Mouse (Mus musculus): ENCODE results near the gene Btbd9. TPM values are rescaled to one million over a fixed set of nuclear protein-coding genes. Genes with fewer than 3 reads are reported as not detected.

Gene Btbd9
- polyA plus RNA-seq, 1 experiment from 2014 or later, result 59.8 TPM

DNA sequence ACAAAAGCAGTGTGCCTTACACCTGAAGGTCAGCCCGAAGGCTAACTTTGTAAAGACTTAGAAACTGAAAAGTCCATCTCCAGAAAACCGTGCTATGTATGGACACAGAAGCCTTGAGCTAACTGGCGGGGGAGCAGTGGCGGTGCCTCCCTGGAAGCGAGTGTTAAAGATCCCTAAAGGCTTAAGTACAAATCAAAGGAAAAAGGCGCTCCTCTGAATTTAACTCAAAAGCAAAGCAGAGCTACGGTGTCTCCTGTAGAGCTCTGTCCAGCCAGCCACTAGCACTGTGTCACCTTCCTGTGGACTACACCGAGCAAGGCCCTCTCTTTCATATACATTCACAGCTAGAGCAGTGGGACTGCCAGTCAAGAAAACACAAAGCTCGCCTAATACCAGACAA, 98.1 kb downstream of the Btbd9 start:
- H3K4me3 ChIP-seq, result no peak overlapping the region
- H3K27me3 ChIP-seq (ENCODE audit: insufficient read depth, poor library complexity, severe bottlenecking), result no peaks in the 10 kb centered on the region
- H3K36me3 ChIP-seq, result no peaks in the 10 kb centered on the region

GRCm38 (mm10) chr17:30474561-30474960, 101.7 kb downstream of the Btbd9 start:
- WGBS, result 26% methylated on average over 2 of the region's 2 CpGs

More for the DNA sequence above, 98.1 kb downstream of the Btbd9 start:
- Histone ChIP-seq H3K4me1 (peaks cover 29% of the 10 kb centered on the region), H3K27ac (peak overlapping the region; percentile 22; the same call in 1 of the 2 replicates), H3K9me3 (no peaks in the 10 kb centered on the region)
- 74% methylated on average over 9 of the region's 9 CpGs for WGBS
- peak; percentile 58 for DNase-seq (ENCODE audit: low spot score)

GRCm38 (mm10) chr17:30472776-30473175, 103.5 kb downstream of the Btbd9 start:
- no peaks in the 10 kb centered on the region for H3K9me3 ChIP-seq
- peak; percentile 52 for DNase-seq (ENCODE audit: low spot score)
- H3K36me3 ChIP-seq, result no peaks in the 10 kb centered on the region
- no peak overlapping the region for H3K4me3 ChIP-seq
- H3K4me1 ChIP-seq, result peaks cover 66% of the 10 kb centered on the region
- WGBS, result 93% methylated on average over 10 of the region's 10 CpGs
- H3K27me3 ChIP-seq (ENCODE audit: insufficient read depth, poor library complexity, severe bottlenecking), result no peaks in the 10 kb centered on the region
- H3K27ac ChIP-seq, result no peak overlapping the region

More at GRCm38 (mm10) chr17:30474561-30474960, 101.7 kb downstream of the Btbd9 start:
- H3K9me3 ChIP-seq, result no peaks in the 10 kb centered on the region
- peak overlapping the region; percentile 70 for H3K27ac ChIP-seq
- peak; percentile 64 for DNase-seq (ENCODE audit: low spot score)
- H3K4me3 ChIP-seq, result no peak overlapping the region
- no peaks in the 10 kb centered on the region for H3K27me3 ChIP-seq (ENCODE audit: insufficient read depth, poor library complexity, severe bottlenecking)
- no peaks in the 10 kb centered on the region for H3K36me3 ChIP-seq
- H3K4me1 ChIP-seq, result peaks cover 54% of the 10 kb centered on the region

DNA sequence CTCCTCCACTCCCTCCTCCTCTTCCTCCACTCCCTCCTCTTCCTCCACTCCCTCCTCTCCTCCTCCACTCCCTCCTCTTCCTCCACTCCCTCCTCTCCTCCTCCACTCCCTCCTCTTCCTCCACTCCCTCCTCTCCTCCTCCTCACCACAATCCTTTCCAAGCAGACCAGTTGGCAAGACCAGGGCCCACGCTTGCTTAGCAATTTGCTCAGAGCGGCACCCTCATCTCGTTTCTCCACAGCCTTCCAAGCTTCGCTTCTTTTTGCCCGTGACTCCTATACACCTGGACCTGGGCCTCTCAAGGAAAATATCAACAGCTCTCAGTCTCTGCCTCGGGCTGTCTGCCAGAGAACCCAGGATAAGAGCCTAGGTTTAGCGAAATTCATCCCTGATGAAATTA, 104.8 kb downstream of the Btbd9 start:
- Histone ChIP-seq H3K9me3 (no peaks in the 10 kb centered on the region), H3K4me3 (no peak overlapping the region), H3K27me3 (ENCODE audit: insufficient read depth, poor library complexity, severe bottlenecking) (no peaks in the 10 kb centered on the region), H3K36me3 (no peaks in the 10 kb centered on the region), H3K4me1 (peaks cover 67% of the 10 kb centered on the region), H3K27ac (peak overlapping the region; percentile 24; the same call in 1 of the 2 replicates)
- DNase-seq (ENCODE audit: low spot score), result peak; percentile 42
- 65% methylated on average over 7 of the region's 7 CpGs for WGBS

DNA sequence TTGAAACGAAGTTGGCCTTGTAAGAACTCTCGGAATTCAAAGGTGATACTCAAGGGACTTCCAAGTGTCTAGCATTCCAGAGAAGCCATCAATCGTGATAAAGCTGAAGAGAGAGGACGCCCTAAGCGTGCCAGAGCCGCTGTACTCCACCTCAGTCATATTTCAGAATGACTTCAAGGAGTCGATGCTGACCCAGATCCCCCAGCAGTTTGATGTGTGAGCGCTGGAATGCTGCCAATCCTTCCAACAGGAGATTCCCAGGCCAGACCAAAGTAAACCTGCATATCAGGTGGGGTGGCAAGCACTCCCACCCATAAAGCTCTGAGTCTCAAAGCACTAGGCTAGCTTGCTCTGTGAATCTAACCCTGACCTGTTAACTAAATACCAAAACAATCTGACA, 105.5 kb downstream of the Btbd9 start:
- no peak overlapping the region for H3K4me3 ChIP-seq
- no peaks in the 10 kb centered on the region for H3K9me3 ChIP-seq
- no peaks in the 10 kb centered on the region for H3K27me3 ChIP-seq (ENCODE audit: insufficient read depth, poor library complexity, severe bottlenecking)
- 0 out of 2 replicates have a peak overlapping the region, but pooled peaks have one; percentile 24 for H3K27ac ChIP-seq
- no peaks in the 10 kb centered on the region for H3K36me3 ChIP-seq
- H3K4me1 ChIP-seq, result peaks cover 71% of the 10 kb centered on the region
- peak; percentile 72 for DNase-seq (ENCODE audit: low spot score)
- 30% methylated on average over 8 of the region's 8 CpGs for WGBS

GRCm38 (mm10) chr17:30470286-30470685, 106.0 kb downstream of the Btbd9 start:
- Histone ChIP-seq H3K4me1 (peaks cover 72% of the 10 kb centered on the region), H3K27me3 (ENCODE audit: insufficient read depth, poor library complexity, severe bottlenecking) (no peaks in the 10 kb centered on the region), H3K9me3 (no peaks in the 10 kb centered on the region), H3K4me3 (no peak overlapping the region), H3K27ac (no peak overlapping the region), H3K36me3 (no peaks in the 10 kb centered on the region)
- 64% methylated on average over 8 of the region's 8 CpGs for WGBS
- peak; percentile 53 for DNase-seq (ENCODE audit: low spot score)

DNA sequence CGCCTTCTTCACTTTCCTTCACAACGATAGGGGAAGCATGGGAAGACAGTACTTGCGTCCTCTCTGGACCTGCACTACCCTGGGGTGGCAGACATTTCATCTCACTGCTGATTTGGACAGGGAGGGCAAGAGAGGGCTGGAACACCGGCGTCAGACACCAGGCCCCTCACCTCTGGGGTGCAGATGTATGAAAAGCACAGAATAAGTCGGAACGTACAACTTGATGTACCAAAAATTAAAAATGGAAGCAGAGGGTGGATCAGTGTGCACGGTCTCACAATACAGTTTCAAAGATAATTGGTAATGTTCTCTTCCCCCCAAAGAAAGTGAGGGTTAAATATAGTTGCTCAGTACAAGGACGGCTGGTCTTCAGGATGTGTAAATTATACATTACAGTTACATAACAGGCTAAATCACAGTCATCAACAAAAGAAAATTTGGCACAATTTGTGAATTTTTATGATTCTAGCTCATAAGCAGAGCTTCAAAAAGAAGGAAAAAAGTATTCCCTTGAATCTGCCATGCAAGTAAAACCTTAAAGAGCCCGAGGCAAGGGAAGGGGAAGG, 106.7 kb downstream of the Btbd9 start:
- Histone ChIP-seq H3K4me1 (peaks cover 74% of the 10 kb centered on the region), H3K36me3 (no peaks in the 10 kb centered on the region), H3K27me3 (ENCODE audit: insufficient read depth, poor library complexity, severe bottlenecking) (no peaks in the 10 kb centered on the region), H3K9me3 (no peaks in the 10 kb centered on the region), H3K4me3 (no peak overlapping the region), H3K27ac (peak overlapping the region; percentile 43)
- WGBS, result 76% methylated on average over 10 of the region's 10 CpGs
- DNase-seq (ENCODE audit: low spot score), result no peak

GRCm38 (mm10) chr17:30468368-30468767, 107.9 kb downstream of the Btbd9 start:
- 19% methylated on average over 4 of the region's 4 CpGs for WGBS
- peaks cover 78% of the 10 kb centered on the region for H3K4me1 ChIP-seq

GRCm38 (mm10) chr17:30467566-30468213, 108.6 kb downstream of the Btbd9 start:
- Histone ChIP-seq H3K4me1 (peaks cover 85% of the 10 kb centered on the region), H3K4me3 (no peak overlapping the region), H3K27ac (peak overlapping the region; percentile 69), H3K36me3 (no peaks in the 10 kb centered on the region), H3K9me3 (no peaks in the 10 kb centered on the region), H3K27me3 (ENCODE audit: insufficient read depth, poor library complexity, severe bottlenecking) (no peaks in the 10 kb centered on the region)
- 42% methylated on average over 14 of the region's 14 CpGs for WGBS
- DNase-seq (ENCODE audit: low spot score), result peak; percentile 59

More at GRCm38 (mm10) chr17:30468368-30468767, 107.9 kb downstream of the Btbd9 start:
- no peaks in the 10 kb centered on the region for H3K27me3 ChIP-seq (ENCODE audit: insufficient read depth, poor library complexity, severe bottlenecking)
- no peak overlapping the region for H3K4me3 ChIP-seq
- H3K36me3 ChIP-seq, result no peaks in the 10 kb centered on the region
- H3K9me3 ChIP-seq, result no peaks in the 10 kb centered on the region
- DNase-seq (ENCODE audit: low spot score), result peak; percentile 76
- peak overlapping the region; percentile 43 for H3K27ac ChIP-seq

- H3K9me3 ChIP-seq, result no peaks in the 10 kb centered on the region
- no peak overlapping the region for H3K4me3 ChIP-seq
- peak; percentile 81 for DNase-seq (ENCODE audit: low spot score)
- H3K27me3 ChIP-seq (ENCODE audit: insufficient read depth, poor library complexity, severe bottlenecking), result no peaks in the 10 kb centered on the region
- WGBS, result 52% methylated on average over 6 of the region's 6 CpGs
- peaks cover 75% of the 10 kb centered on the region for H3K4me1 ChIP-seq
- H3K36me3 ChIP-seq, result no peaks in the 10 kb centered on the region
- H3K27ac ChIP-seq, result peak overlapping the region; percentile 71; the same call in 1 of the 2 replicates
Observed at GRCm38 (mm10) chr17:30465060-30465762, 111.1 kb downstream of the Btbd9 start.

DNA sequence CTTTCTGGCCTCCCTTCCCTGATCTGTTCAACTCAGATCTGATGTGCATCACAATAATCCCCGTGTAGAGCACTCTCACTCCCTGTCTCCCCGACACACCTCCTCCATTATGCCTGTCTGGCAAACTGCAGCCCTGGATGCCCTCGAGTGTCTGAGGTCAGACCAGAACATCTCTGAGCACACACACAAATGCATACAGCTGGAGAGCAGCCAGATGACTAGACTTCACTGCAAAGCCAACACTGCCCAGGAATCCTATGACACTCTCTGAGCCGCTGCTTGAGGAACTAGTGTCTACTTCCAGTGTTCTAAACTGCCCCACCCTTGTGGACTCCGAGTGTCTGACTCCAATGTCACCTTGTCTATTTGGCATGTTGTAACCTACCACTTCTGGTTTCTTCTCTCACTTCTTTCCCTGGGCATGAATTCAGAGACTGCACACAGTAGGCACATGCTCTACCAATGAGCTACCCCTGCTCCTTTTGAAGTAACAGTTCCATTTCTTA, 112.0 kb downstream of the Btbd9 start:
- H3K4me3 ChIP-seq, result no peak overlapping the region
- no peak for DNase-seq (ENCODE audit: low spot score)
- peak overlapping the region; percentile 71 for H3K27ac ChIP-seq
- H3K4me1 ChIP-seq, result peaks cover 66% of the 10 kb centered on the region
- no peaks in the 10 kb centered on the region for H3K36me3 ChIP-seq
- WGBS, result 49% methylated on average over 5 of the region's 5 CpGs
- H3K9me3 ChIP-seq, result no peaks in the 10 kb centered on the region
- H3K27me3 ChIP-seq (ENCODE audit: insufficient read depth, poor library complexity, severe bottlenecking), result no peaks in the 10 kb centered on the region

- WGBS, result 89% methylated on average over 2 of the region's 2 CpGs
- H3K27me3 ChIP-seq (ENCODE audit: insufficient read depth, poor library complexity, severe bottlenecking), result no peaks in the 10 kb centered on the region
- peaks cover 65% of the 10 kb centered on the region for H3K4me1 ChIP-seq
- H3K36me3 ChIP-seq, result no peaks in the 10 kb centered on the region
- no peak overlapping the region for H3K4me3 ChIP-seq
- H3K27ac ChIP-seq, result no peak overlapping the region
- DNase-seq (ENCODE audit: low spot score), result no peak
- H3K9me3 ChIP-seq, result no peaks in the 10 kb centered on the region
Observed at GRCm38 (mm10) chr17:30460727-30461349, 115.5 kb downstream of the Btbd9 start.

All from heart, embryonic 10.5 days (tissue).